Mouse (Mus musculus): Measurements from ENCODE around the gene Ppp2r5c.

The Ppp2r5c gene

GRCm38 (mm10) chr12:110610713-110611112, 163.8 kb downstream of the Ppp2r5c start:
- DNase-seq (ENCODE audit: low spot score), result no peak

GRCm38 (mm10) chr12:110630056-110630455, 183.1 kb downstream of the Ppp2r5c start:
- no peak for DNase-seq (ENCODE audit: low spot score)
